Mouse (Mus musculus): Measurements from ENCODE around the gene Arhgef28. TPM values are rescaled to one million over a fixed set of nuclear protein-coding genes. Genes with fewer than 3 reads are reported as not detected.

The Arhgef28 gene
- polyA plus RNA-seq, 1 experiment, result 0.42 TPM

DNA sequence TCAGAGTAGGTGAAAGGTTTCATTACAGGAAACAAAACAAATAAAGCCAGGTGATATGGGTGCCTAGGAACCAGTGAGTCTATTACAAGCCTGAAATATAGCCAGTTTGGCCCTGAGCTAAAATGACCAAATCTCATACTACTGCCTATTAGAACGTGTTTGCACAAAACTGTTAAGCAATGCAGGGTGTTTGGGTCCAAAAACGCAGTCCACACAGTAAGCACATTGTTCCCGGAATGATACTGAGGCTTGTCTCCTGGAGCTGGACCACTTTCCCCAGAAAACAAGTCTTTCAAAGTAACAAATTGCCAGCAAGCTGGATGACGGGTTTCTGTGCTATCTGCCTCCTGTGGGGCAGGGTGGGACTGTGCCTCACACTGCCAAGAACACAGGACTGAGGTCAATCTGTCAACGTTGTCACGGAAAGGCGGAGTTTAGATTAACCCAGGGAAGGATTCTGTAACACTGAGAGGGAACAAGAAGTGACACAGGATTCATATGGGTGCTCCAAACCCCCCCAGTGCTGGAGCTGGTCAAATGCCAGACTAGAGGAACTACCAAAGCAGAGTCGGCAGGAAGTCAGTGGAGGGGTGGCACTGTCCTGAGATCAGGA is 352.8 kb downstream of the Arhgef28 start:
- Histone ChIP-seq H3K36me3 (ENCODE audit: control insufficient read depth, insufficient read depth, low read length) (no peaks in the 10 kb centered on the region), H3K27me3 (ENCODE audit: control insufficient read depth, insufficient read depth, low read length) (no peaks in the 10 kb centered on the region), H3K4me3 (ENCODE audit: extremely low read depth, insufficient read depth, insufficient read length) (no peak overlapping the region), H3K4me1 (ENCODE audit: control insufficient read depth, insufficient read depth, insufficient read length) (peaks cover 3% of the 10 kb centered on the region; the same call in 1 of the 2 replicates), H3K27ac (ENCODE audit: insufficient read depth, low read length) (no peak overlapping the region)
- DNase-seq (ENCODE audit: low read depth in 1 of 2, low spot score in 2 of 2), result no peak
- WGBS, result 67% methylated on average over 8 of the region's 8 CpGs
- TF ChIP-seq CTCF (IDR thresholded peaks at IDR 0.05; ENCODE audit: extremely low read depth, insufficient read depth, insufficient read length, insufficient replicate concordance), result no peak
- no peak for TF ChIP-seq POLR2A (IDR thresholded peaks at IDR 0.05; ENCODE audit: low read depth, low read length)

Other genes starting within 250 kb of the Arhgef28 start
- 5.3 and 5.6 TPM in 2 replicates for gene Utp15, start 56.6 kb upstream of the Arhgef28 start, polyA plus RNA-seq (2012; rRNA removed)
- gene Ankra2, start 56.6 kb upstream of the Arhgef28 start, polyA plus RNA-seq (2012; rRNA removed), result 7.5 and 8.9 TPM in 2 replicates
- not detected in 2 replicates for gene Gm21976, start 73.4 kb upstream of the Arhgef28 start, polyA plus RNA-seq (2012; rRNA removed)
- gene Btf3, start 110.6 kb upstream of the Arhgef28 start, polyA plus RNA-seq (2012; rRNA removed), result 83.0 and 90.3 TPM in 2 replicates
- gene Foxd1, start 147.8 kb upstream of the Arhgef28 start, polyA plus RNA-seq (2012; rRNA removed), result not detected in 2 replicates